Mouse (Mus musculus): ENCODE results near the gene Olfr135. TPM values are rescaled to one million over a fixed set of nuclear protein-coding genes. Genes with fewer than 3 reads are reported as not detected.

Olfr135 gene
- not detected for total RNA-seq (2021)

DNA sequence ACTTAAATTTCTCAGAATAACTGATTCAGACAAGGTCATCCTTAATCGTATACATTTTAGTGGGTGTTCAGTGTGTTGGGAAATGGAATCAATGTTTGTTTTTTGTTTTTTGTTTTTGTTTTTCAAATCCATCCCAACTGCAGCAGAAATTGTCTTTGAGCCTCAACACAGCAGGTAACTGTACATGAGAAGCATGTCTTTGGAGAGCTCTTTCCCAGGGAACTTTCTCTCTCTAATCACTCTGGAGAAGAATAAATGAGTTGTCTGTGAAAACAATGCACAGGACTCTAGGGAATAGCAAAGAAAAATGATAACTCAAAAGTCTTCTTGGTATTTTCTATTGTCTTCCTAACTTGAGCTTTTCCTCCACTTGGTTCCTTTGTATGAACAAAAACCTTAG lies at the start of gene Olfr135:
Gene Olfr135 (plus strand): TSS at position 301 of the 400 bp plus-strand sequence.
- intact Hi-C loops (cut with DNase I) = no loop called here
- no peak for DNase-seq (ENCODE audit: extremely low spot score in 1 of 2, low spot score in 2 of 2)

DNA sequence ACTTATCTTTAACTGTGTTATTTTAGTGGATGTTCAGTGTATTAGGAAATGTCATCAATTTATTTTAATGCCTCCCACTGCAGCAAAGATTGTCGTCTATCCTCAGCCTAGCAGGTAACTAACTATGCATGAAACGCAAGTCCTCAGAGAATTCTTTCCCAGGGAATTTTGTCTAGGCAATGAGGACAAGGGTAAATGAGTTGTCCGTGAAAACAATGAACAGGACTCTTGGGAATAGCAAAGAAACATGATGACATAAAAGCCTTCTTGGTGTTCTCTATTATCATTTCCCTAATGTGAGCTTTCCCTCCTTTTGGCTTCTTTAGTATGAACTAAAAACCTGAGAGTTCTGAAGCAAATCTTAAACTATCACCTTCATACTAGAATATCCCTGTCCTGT lies 33.0 kb upstream of the Olfr135 start, which contains the start of gene Olfr134:
Gene Olfr134 (plus strand): TSS at position 301 of the 400 bp plus-strand sequence.
- intact Hi-C loops (cut with DNase I) = no loop called here
- no peak for DNase-seq (ENCODE audit: extremely low spot score in 1 of 2, low spot score in 2 of 2)

Other genes starting within 250 kb of the Olfr135 start
- not detected for gene Olfr129, start 144.3 kb upstream of the Olfr135 start, total RNA-seq (2021)
- not detected for gene Olfr130, start 140.4 kb upstream of the Olfr135 start, total RNA-seq (2021)
- not detected for gene Olfr131, start 115.6 kb upstream of the Olfr135 start, total RNA-seq (2021)
- not detected for gene Olfr132, start 69.8 kb upstream of the Olfr135 start, total RNA-seq (2021)
- not detected for gene Olfr133, start 59.1 kb upstream of the Olfr135 start, total RNA-seq (2021)
- gene Olfr134, start 32.9 kb upstream of the Olfr135 start, total RNA-seq (2021) = not detected
- gene Olfr138, start 56.7 kb downstream of the Olfr135 start, total RNA-seq (2021) = not detected
- gene Olfr137, start 103.2 kb downstream of the Olfr135 start, total RNA-seq (2021) = not detected
- gene Olfr136, start 125.5 kb downstream of the Olfr135 start, total RNA-seq (2021) = not detected
- gene Esp36, start 215.8 kb downstream of the Olfr135 start, total RNA-seq (2021) = not detected